Mouse (Mus musculus): ENCODE results near the gene Brap.

- TF ChIP-seq CTCF (IDR thresholded peaks at IDR 0.05; ENCODE audit: low read depth, low read length) (no peak), GATA1 (IDR thresholded peaks at IDR 0.05; ENCODE audit: borderline replicate concordance, low read length) (no peak)
Measured at GRCm38 (mm10) chr5:121660897-121661254, 513 bp downstream of the Brap start.
